Mouse (Mus musculus) v-Abl transformed pro-B cells (cell line): Measurements from ENCODE around the gene Slc10a4.
"Not testable (repeated sequence)": the region's sequence is repeated elsewhere in the genome, so short reads cannot be mapped to it uniquely, and the experiment has no call there.

Source experiments
- in situ Hi-C, 2 experiments: fragments of 400-800 bp; cut with MboI; formaldehyde crosslinking; loops; one replicate each; pipeline ENCODE4 v1.15.1; 2025; ENCODE audit not compliant: unreplicated experiment in 2 of 2

Gene Slc10a4

GRCm38 (mm10) chr5:73006784-73007581 lies at the start of gene Slc10a4:
Slc10a4 (plus strand) TSS chr5:73006883.
- in situ Hi-C loops: no loop called here

DNA sequence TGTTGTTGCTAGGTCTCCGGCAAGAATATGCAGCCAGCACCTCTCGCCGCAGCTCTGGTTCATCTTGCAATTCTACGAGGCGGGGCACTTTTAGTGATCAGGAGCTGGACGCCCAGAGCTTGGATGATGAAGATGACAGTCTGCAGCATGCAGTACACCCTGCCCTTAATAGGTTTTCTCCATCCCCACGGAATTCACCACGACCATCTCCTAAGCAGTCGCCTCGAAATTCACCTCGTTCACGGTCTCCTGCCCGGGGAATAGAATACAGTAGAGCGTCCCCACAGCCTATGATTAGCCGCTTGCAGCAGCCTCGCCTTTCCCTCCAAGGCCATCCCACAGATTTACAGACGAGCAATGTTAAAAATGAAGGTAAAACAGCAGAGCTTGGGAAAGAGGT lies 49.4 kb upstream of the Slc10a4 start:
- in situ Hi-C loops: no loop called here

- in situ Hi-C loops: no loop called here
These were observed 46.6 kb upstream of the Slc10a4 start for GRCm38 (mm10) chr5:72960096-72960495.

DNA sequence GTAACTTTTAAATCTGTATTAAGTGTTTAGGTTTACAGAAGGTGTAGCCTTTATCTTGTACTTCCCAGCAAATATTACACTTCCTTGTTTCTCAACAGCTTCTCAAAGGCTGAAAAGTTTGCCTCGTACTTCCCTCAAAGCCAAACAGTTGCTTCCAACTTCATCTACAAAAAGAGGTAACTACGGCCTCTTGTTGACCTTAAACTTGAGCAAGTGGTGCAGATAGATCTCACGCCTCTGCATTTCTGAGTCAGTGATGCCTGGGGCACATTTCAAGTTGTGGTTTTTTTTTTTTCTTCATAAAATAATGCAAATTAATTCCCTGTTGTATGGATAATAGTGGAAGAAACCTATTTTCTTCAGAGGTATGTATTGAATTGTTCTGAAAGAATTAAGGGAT lies 41.0 kb upstream of the Slc10a4 start:
- in situ Hi-C loops: no loop called here

DNA sequence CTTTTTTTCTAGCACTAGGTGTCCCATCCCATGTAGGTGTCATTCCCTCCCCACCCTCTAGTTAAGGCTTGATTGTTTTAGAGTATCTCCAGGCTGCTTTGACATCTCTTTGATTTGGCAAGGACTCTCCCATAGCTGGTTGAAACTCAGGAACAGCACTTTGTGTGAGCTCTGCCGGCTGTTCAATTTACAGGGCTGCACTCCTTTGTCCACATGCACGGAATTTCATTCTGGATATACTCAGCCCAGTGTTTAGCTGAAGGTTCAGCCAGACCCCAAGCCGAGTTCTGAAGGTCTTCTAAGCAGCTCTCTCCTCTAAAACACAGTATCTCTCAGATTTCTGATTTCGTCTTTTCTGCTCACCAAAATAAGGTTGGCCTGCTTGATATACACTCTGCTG lies 34.2 kb upstream of the Slc10a4 start:
- in situ Hi-C loops: no loop called here

DNA sequence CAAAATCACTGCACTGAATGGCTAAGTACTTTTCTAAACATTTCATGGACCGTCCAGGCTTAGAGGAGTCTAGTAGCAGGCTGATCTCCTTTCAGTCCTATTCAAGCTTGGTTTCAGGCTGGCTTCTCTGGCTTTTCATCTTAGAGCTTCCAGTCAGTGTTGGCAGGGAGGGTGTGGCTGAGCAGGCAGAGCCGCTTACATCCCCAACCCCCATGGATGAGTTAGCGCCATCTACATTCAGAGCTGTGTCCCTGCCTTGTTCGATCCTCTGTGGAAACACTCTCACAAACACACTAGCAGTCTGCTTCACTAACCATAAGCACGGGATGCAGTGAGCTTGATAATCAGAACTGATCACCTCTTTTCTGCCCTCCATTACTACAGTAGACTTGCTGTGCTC lies 33.7 kb upstream of the Slc10a4 start:
- in situ Hi-C loops: no loop called here

GRCm38 (mm10) chr5:72974602-72975001 lies 32.1 kb upstream of the Slc10a4 start, which contains the start of gene Gm10135:
Gm10135 (minus strand) TSS chr5:72974702.
- in situ Hi-C loops: loop anchor here (25.0 kb wide), 3 partner anchors 612 to 663 kb away; partner anchors contain the start of genes Lrrc66 (in 1 of the 2) and Sgcb (in 1 of the 2)

DNA sequence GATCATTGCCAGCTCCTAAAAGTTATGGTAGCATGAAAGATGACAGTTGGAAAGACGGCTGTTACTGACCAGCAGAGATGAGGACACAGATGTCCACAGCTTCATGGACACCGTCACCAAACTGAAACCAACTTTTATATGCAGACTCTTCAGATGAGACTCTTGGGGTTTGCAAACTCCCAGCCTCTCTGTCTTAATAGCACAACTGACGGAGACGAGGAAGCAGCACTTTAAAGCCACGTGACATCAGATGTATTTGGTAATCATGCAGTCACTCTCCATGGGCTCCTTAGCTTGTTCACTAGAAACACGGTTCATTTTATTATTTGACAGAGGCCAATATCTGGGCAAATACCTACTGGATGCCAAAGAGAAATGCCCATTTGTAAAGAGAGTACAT lies 30.7 kb upstream of the Slc10a4 start:
- in situ Hi-C loops: loop anchor here (25.0 kb wide), 3 partner anchors 614 to 661 kb away; partner anchors contain the start of genes Lrrc66 (in 1 of the 2) and Sgcb (in 1 of the 2)

GRCm38 (mm10) chr5:72976539-72976938 lies 30.1 kb upstream of the Slc10a4 start:
- in situ Hi-C loops: loop anchor here (25.0 kb wide), 3 partner anchors 614 to 661 kb away; partner anchors contain the start of genes Lrrc66 (in 1 of the 2) and Sgcb (in 1 of the 2)

GRCm38 (mm10) chr5:72984091-72984490 lies 22.6 kb upstream of the Slc10a4 start:
- in situ Hi-C loops: loop anchor here (5.0 to 25.0 kb wide), 5 partner anchors 398 to 653 kb away; partner anchors contain the start of genes Lrrc66 (in 2 of the 2) and Sgcb (in 1 of the 2)

DNA sequence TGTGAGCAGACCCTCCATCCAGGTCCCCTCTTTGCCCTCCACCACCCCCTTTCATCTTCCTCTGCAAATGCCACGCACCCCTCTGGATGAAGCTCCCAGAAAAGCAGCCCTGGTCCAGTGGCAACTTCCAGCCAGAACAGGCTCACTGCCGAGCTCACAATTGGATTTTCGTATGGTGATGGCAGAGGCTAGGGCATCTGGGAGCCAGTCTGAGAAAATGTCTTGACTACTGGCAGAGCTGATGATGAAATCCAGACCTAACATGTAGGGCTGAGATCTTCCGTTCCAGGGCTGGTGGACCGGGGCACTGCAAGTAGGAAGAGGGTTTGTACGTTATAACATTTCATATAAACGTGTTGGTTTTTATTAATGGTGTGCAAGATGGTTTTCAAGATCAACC lies 18.9 kb upstream of the Slc10a4 start:
- in situ Hi-C loops: loop anchor here (5.0 to 25.0 kb wide), 5 partner anchors 395 to 650 kb away; partner anchors contain the start of genes Lrrc66 (in 2 of the 2) and Sgcb (in 1 of the 2)

- in situ Hi-C loops: loop anchor here (5.0 to 25.0 kb wide), 5 partner anchors 393 to 652 kb away; partner anchors contain the start of genes Lrrc66 (in 2 of the 2) and Sgcb (in 1 of the 2)
These were observed 16.9 kb upstream of the Slc10a4 start for GRCm38 (mm10) chr5:72989756-72990155.

GRCm38 (mm10) chr5:72992474-72992873 lies 14.2 kb upstream of the Slc10a4 start:
- in situ Hi-C loops: loop anchor here (25.0 kb wide), 3 partner anchors 630 to 655 kb away; partner anchors contain the start of genes Lrrc66 (in 1 of the 2) and Sgcb (in 1 of the 2)

GRCm38 (mm10) chr5:72994424-72994823 lies 12.3 kb upstream of the Slc10a4 start:
- in situ Hi-C loops: loop anchor here (25.0 kb wide), 3 partner anchors 632 to 657 kb away; partner anchors contain the start of genes Lrrc66 (in 1 of the 2) and Sgcb (in 1 of the 2)

GRCm38 (mm10) chr5:72994928-72995327 lies 11.8 kb upstream of the Slc10a4 start:
- in situ Hi-C loops: loop anchor here (25.0 kb wide), 3 partner anchors 633 to 658 kb away; partner anchors contain the start of genes Lrrc66 (in 1 of the 2) and Sgcb (in 1 of the 2)

GRCm38 (mm10) chr5:72995379-72995778 lies 11.3 kb upstream of the Slc10a4 start:
- in situ Hi-C loops: loop anchor here (25.0 kb wide), 3 partner anchors 633 to 658 kb away; partner anchors contain the start of genes Lrrc66 (in 1 of the 2) and Sgcb (in 1 of the 2)

DNA sequence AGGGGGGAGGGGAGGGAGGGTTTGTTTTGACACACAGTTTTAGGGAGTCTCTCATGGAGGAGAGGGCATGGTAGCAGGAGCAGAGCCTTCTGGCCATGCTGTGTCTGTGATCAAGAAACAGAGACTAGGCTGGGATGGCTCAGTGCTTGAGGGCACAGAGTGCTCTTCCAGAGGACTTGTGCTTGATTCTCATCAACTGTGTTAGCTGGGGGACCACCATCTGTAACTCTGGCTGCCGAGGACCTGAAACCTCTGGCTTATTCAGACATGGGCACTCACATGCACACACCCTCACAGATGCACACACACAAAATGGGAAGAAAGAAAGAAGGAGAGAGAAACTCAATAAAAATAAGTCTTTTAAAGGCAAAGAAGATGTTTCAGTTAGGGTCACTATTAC lies 8.1 kb upstream of the Slc10a4 start:
- in situ Hi-C loops: loop anchor here (25.0 kb wide), 3 partner anchors 636 to 661 kb away; partner anchors contain the start of genes Lrrc66 (in 1 of the 2) and Sgcb (in 1 of the 2)

DNA sequence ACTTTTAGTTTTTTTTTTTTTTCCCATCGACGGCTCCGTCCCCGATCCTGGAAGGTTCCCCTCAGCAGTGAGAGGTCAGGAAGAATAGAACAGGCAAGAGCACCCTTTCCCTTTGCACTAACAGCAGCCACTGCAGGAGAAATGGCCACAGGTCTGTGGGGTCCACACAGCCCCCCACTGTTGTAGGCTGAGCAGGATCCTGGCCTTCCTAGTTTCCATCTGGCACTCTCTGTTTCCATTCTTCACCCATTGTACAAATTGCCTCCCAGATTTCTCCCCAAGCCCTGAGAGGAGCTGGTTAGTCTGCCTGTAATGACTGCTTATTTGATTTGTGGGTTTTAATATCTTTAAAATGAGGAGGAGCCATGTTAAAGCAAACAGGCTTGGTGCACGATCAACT lies 2.6 kb upstream of the Slc10a4 start:
- in situ Hi-C loops: no loop called here

- in situ Hi-C loops: no loop called here
These were observed 888 bp downstream of the Slc10a4 start for GRCm38 (mm10) chr5:73007582-73007959.

GRCm38 (mm10) chr5:73008230-73008629 lies 1.5 kb downstream of the Slc10a4 start:
- in situ Hi-C loops: not testable (repeated sequence)

DNA sequence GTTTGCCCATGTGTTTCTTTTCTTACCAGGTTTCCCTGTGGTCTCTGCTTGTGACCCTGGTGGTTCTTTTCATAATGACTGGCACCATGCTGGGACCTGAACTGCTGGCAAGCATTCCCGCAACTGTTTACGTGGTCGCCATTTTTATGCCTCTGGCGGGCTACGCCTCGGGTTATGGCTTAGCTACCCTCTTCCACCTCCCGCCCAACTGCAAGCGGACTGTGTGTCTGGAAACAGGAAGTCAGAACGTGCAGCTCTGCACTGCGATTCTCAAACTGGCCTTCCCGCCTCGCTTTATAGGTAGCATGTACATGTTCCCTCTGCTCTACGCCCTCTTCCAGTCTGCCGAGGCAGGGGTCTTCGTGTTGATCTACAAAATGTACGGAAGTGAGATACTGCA lies 5.1 kb downstream of the Slc10a4 start:
- in situ Hi-C loops: not testable (repeated sequence)
